Mouse (Mus musculus): ENCODE results near the gene Cln5. TPM values are rescaled to one million over a fixed set of nuclear protein-coding genes. Genes with fewer than 3 reads are reported as not detected.

The Cln5 gene
- 12.7 TPM for polyA plus RNA-seq (2014; fragmentation: Illumina TruSeq; extraction: RNeasy Lipid Tissue Mini Kit (QIAGEN cat#74804); ENCODE audit: low read depth, low replicate concordance)

DNA sequence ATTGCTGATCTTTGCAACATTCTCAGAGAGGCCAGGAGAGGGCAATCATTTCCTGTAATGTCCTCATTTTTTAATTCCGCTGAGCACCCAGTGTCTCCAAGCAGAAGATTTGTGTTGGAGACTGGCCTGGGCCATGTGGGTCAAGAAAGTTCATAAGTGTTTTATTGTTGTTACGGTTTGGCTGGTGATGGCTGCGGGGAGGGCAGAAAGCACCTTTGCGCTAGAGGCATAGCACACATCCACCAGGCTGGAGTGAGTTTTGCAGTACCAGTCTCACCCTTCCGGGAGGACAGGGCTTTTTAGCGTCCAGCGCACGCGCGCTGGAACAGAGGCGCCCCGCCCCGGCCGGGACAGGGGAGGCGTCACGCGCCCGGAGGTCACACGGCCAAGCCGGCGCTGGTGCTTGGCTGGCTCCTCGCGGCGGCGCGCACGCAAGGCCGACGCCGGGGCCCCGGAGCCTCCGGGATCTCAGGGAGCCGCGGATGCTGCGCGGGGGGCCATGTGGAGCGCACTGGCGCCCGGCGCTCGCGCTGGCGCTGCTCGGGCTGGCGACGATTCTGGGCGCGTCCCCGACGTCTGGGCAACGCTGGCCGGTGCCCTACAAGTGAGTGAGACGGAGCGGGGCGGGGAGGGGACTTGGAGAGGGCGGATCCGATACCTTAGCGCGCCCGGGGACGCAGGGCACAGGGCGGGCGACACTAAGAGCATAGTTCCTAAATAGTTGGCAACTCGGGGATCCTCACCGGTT lies at the start of gene Cln5:
Gene Cln5, plus strand, starts transcription at position 353 of the 748 bp plus-strand sequence.

DNA sequence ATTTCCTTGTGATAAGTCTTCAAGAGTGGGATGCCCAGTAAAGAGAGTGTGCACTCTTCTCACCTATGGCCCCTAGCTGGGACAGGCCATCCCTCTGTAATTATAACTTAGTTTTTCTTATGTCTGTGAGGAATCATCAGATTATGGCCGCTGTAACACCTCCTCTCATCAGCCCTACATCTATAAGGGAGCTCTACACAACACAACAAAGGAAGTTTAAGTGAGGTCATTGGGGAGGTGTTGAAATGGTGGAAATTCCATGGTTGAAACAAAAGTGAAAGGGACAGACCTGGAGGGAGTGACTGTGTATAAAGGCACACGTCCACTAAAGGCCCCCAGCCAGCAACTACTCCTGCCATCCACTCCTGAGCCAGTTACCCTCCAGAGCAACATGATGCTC lies 23.3 kb upstream of the Cln5 start, which contains the start of gene Acod1:
Gene Acod1, plus strand, starts transcription at position 301 of the 400 bp plus-strand sequence.

GRCm38 (mm10) chr14:103099238-103099933 lies 29.4 kb downstream of the Cln5 start, which contains the start of gene Fbxl3:
Fbxl3 (minus strand) TSS chr14:103099566.

Other genes starting within 250 kb of the Cln5 start
- gene Kctd12, start 87.6 kb upstream of the Cln5 start, polyA plus RNA-seq (2014; fragmentation: Illumina TruSeq; extraction: RNeasy Lipid Tissue Mini Kit (QIAGEN cat#74804); ENCODE audit: low read depth, low replicate concordance), result 24.7 TPM
- not detected for gene Acod1, start 23.2 kb upstream of the Cln5 start, polyA plus RNA-seq (2014; fragmentation: Illumina TruSeq; extraction: RNeasy Lipid Tissue Mini Kit (QIAGEN cat#74804); ENCODE audit: low read depth, low replicate concordance)
- gene Fbxl3, start 29.4 kb downstream of the Cln5 start, polyA plus RNA-seq (2014; fragmentation: Illumina TruSeq; extraction: RNeasy Lipid Tissue Mini Kit (QIAGEN cat#74804); ENCODE audit: low read depth, low replicate concordance), result 41.2 TPM